Mouse (Mus musculus): ENCODE measurements around the gene Sox21. TPM values are rescaled to one million over a fixed set of nuclear protein-coding genes. Genes with fewer than 3 reads are reported as not detected.

Sox21 gene
- polyA plus RNA-seq, 1 experiment from 2014 or later = 0.56 TPM

DNA sequence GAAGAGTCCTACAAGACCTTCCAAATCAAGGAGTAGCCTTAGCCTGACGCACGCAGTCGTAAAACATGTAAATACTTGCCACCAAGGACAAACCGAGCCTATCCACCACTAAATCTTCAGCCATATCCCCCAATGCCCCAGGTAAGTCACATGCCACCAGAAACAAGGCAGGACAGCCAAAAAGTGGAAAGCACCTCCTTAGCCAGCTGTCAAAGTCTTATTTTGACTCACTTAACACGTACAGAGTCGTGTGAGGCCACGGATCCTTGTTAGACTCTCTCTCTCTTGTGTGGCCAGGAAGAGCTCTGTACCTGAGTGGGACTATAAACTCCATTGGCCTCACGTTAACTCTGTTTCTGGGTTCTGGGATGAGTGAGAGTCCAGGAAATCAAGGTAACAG lies 20.0 kb downstream of the Sox21 start:
- Histone ChIP-seq H3K4me3 (no peak overlapping the region), H3K9ac (no peak overlapping the region), H3K4me1 (no peaks in the 10 kb centered on the region), H3K27me3 (peaks cover 12% of the 10 kb centered on the region; the same call in 1 of the 2 replicates), H3K36me3 (no peaks in the 10 kb centered on the region), H3K27ac (no peak overlapping the region), H3K4me2 (no peak overlapping the region), H3K9me3 (no peaks in the 10 kb centered on the region)
- no peak for ATAC-seq (ENCODE audit: insufficient number of reproducible peaks, low FRiP score, low TSS enrichment, low read depth)
- 73% methylated on average over 8 of the region's 8 CpGs for WGBS

- 79% methylated on average over 15 of the region's 15 CpGs for WGBS
- no peaks in the 10 kb centered on the region for H3K9me3 ChIP-seq
- ATAC-seq (ENCODE audit: insufficient number of reproducible peaks, low FRiP score, low TSS enrichment, low read depth) = no peak
Observed at GRCm38 (mm10) chr14:118212188-118212804, 24.5 kb downstream of the Sox21 start.

GRCm38 (mm10) chr14:118209642-118210041 lies 27.2 kb downstream of the Sox21 start:
- Histone ChIP-seq H3K36me3 (no peaks in the 10 kb centered on the region), H3K4me1 (no peaks in the 10 kb centered on the region), H3K9me3 (no peaks in the 10 kb centered on the region), H3K4me2 (no peak overlapping the region), H3K9ac (no peak overlapping the region), H3K27ac (no peak overlapping the region), H3K27me3 (peaks cover 4% of the 10 kb centered on the region; the same call in 1 of the 2 replicates), H3K4me3 (no peak overlapping the region)
- no peak for ATAC-seq (ENCODE audit: insufficient number of reproducible peaks, low FRiP score, low TSS enrichment, low read depth)
- WGBS = 26% methylated on average over 5 of the region's 5 CpGs

More at GRCm38 (mm10) chr14:118212188-118212804, 24.5 kb downstream of the Sox21 start:
- Histone ChIP-seq H3K27ac (no peak overlapping the region), H3K4me2 (no peak overlapping the region), H3K27me3 (peaks cover 4% of the 10 kb centered on the region; the same call in 1 of the 2 replicates), H3K9ac (no peak overlapping the region), H3K4me1 (no peaks in the 10 kb centered on the region), H3K4me3 (no peak overlapping the region), H3K36me3 (no peaks in the 10 kb centered on the region)

DNA sequence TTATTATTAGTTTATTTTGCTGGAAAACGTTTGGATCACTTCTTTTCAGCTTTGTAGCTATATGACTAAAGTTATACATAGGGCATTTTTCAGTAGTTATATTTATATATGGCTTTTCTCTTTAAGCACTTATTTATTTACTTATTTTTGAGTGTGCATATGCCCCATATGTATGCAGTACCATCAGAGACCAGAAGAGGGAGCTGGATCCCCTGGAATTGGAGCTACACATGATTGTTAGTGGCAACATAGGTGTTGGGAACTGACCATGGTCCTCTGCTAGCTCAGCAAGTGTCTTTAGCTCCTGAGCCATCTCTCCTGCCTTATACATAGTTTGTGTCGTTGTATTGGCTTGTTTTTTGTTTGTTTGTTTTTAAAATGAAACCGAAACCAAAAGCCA lies 29.5 kb downstream of the Sox21 start:
- no peak for ATAC-seq (ENCODE audit: insufficient number of reproducible peaks, low FRiP score, low TSS enrichment, low read depth)
- Histone ChIP-seq H3K36me3 (no peaks in the 10 kb centered on the region), H3K4me2 (no peak overlapping the region), H3K4me1 (no peaks in the 10 kb centered on the region), H3K27ac (no peak overlapping the region), H3K4me3 (no peak overlapping the region), H3K27me3 (no peaks in the 10 kb centered on the region), H3K9ac (no peak overlapping the region), H3K9me3 (no peaks in the 10 kb centered on the region; the same call in 1 of the 2 replicates)
- WGBS = 87% methylated on average over 3 of the region's 3 CpGs

DNA sequence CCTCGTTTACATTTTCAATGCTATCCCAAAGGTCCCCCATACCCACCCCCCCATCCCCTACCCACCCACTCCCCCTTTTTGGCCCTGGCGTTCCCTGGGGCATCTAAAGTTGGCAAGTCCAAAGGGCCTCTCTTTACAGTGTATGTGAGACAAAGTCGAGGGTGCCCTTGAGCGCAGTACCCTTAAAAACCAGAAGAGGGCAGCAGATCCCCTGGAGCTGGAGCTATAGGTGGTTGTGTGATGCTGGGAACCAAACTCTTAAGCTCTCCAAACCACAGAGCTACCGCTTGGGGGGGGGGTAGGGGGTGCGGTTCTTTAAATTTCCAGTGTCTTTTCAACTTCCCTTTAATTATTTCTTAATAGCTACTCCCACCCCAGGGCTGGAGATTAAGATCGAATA lies 33.8 kb downstream of the Sox21 start:
- no peak overlapping the region for H3K4me2 ChIP-seq
- no peak overlapping the region for H3K4me3 ChIP-seq
- no peaks in the 10 kb centered on the region; the same call in 1 of the 2 replicates for H3K9me3 ChIP-seq
- no peaks in the 10 kb centered on the region for H3K4me1 ChIP-seq
- H3K27ac ChIP-seq = no peak overlapping the region
- WGBS = 83% methylated on average over 7 of the region's 7 CpGs
- H3K9ac ChIP-seq = no peak overlapping the region
- H3K27me3 ChIP-seq = no peaks in the 10 kb centered on the region
- H3K36me3 ChIP-seq = no peaks in the 10 kb centered on the region
- no peak for ATAC-seq (ENCODE audit: insufficient number of reproducible peaks, low FRiP score, low TSS enrichment, low read depth)

DNA sequence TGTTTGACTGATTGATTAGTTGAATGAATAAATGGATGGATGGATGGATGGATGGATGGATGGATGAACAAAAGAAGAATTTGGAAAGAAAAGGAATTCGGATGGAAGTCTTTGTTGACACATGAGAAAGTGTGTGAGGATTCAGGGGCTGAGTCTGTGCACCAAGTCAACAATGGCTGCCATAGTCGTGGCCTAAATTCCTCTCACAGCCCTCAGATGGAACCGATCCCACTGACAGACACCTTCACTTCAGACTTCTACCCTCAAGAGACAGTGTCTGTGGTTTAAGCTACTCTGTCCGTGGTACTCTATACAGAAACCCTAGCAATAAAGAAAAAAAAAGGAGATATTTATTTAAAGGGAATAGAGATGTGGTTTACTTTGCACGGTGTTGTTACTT lies 34.8 kb downstream of the Sox21 start:
- H3K9me3 ChIP-seq = no peaks in the 10 kb centered on the region; the same call in 1 of the 2 replicates
- H3K4me1 ChIP-seq = no peaks in the 10 kb centered on the region
- no peaks in the 10 kb centered on the region for H3K36me3 ChIP-seq
- no peak overlapping the region for H3K4me3 ChIP-seq
- H3K27me3 ChIP-seq = 0 out of 2 replicates have a peak, but pooled peaks cover 5% of the 10 kb centered on the region
- no peak overlapping the region for H3K4me2 ChIP-seq
- no peak overlapping the region for H3K27ac ChIP-seq
- ATAC-seq (ENCODE audit: insufficient number of reproducible peaks, low FRiP score, low TSS enrichment, low read depth) = no peak
- H3K9ac ChIP-seq = no peak overlapping the region
- WGBS = 83% methylated on average over 5 of the region's 5 CpGs

- Histone ChIP-seq H3K4me2 (no peak overlapping the region), H3K9me3 (no peaks in the 10 kb centered on the region; the same call in 1 of the 2 replicates), H3K4me1 (no peaks in the 10 kb centered on the region), H3K9ac (no peak overlapping the region), H3K36me3 (no peaks in the 10 kb centered on the region), H3K27ac (no peak overlapping the region), H3K4me3 (no peak overlapping the region), H3K27me3 (peaks cover 5% of the 10 kb centered on the region; the same call in 1 of the 2 replicates)
- WGBS = 89% methylated on average over 3 of the region's 3 CpGs
- ATAC-seq (ENCODE audit: insufficient number of reproducible peaks, low FRiP score, low TSS enrichment, low read depth) = no peak
Observed at GRCm38 (mm10) chr14:118200731-118201130, 36.1 kb downstream of the Sox21 start.

- 69% methylated on average over 12 of the region's 12 CpGs for WGBS
- no peak for ATAC-seq (ENCODE audit: insufficient number of reproducible peaks, low FRiP score, low TSS enrichment, low read depth)
- no peaks in the 10 kb centered on the region for H3K36me3 ChIP-seq
- no peak overlapping the region for H3K27ac ChIP-seq
- H3K9me3 ChIP-seq = no peaks in the 10 kb centered on the region
- peaks cover 25% of the 10 kb centered on the region; the same call in 1 of the 2 replicates for H3K27me3 ChIP-seq
- no peaks in the 10 kb centered on the region for H3K4me1 ChIP-seq
- H3K4me3 ChIP-seq = no peak overlapping the region
- H3K9ac ChIP-seq = no peak overlapping the region
- H3K4me2 ChIP-seq = no peak overlapping the region
Observed at GRCm38 (mm10) chr14:118197063-118197462, 39.8 kb downstream of the Sox21 start.

- Histone ChIP-seq H3K9ac (no peak overlapping the region), H3K27ac (no peak overlapping the region), H3K36me3 (no peaks in the 10 kb centered on the region), H3K27me3 (peaks cover 26% of the 10 kb centered on the region; the same call in 1 of the 2 replicates), H3K9me3 (no peaks in the 10 kb centered on the region), H3K4me1 (no peaks in the 10 kb centered on the region), H3K4me3 (no peak overlapping the region), H3K4me2 (no peak overlapping the region)
- no peak for ATAC-seq (ENCODE audit: insufficient number of reproducible peaks, low FRiP score, low TSS enrichment, low read depth)
- WGBS = 63% methylated on average over 13 of the region's 13 CpGs
Observed at GRCm38 (mm10) chr14:118194219-118194914, 42.5 kb downstream of the Sox21 start.

GRCm38 (mm10) chr14:118193663-118194062 lies 43.2 kb downstream of the Sox21 start:
- Histone ChIP-seq H3K36me3 (no peaks in the 10 kb centered on the region), H3K27me3 (peaks cover 26% of the 10 kb centered on the region; the same call in 1 of the 2 replicates), H3K4me1 (no peaks in the 10 kb centered on the region), H3K4me3 (no peak overlapping the region), H3K27ac (no peak overlapping the region), H3K9me3 (no peaks in the 10 kb centered on the region), H3K9ac (no peak overlapping the region), H3K4me2 (no peak overlapping the region)
- ATAC-seq (ENCODE audit: insufficient number of reproducible peaks, low FRiP score, low TSS enrichment, low read depth) = no peak
- 61% methylated on average over 10 of the region's 10 CpGs for whole genome bisulfite sequencing

DNA sequence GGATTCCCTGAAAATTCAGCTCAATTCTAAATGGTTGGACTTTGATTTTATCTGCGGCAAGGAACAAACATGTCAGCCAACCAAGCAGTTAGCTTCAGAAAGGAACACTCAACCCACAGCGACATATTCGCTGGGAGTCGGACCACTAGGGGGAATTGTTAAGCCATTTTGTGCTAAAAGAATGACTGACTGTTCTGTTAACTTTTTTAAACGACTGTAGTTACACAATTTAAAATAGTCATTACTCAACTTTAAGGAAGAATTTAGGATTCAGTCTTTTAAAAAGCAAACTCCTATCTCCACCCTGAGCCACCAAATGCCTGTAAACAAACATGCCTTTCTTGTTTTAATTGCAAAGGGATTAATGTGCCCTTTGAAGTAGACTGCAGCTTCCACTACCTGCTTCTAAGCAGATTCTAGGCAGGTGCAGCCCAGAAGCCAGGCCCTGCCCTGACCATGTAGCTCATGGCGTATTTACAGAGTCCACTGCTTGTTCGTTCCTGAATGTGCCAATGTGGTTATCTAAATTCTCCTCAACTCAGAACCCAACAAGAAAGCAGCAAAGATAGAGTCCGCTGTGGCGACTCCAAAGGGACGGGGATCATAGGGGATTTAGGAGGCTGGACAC lies 43.7 kb downstream of the Sox21 start:
- H3K27me3 ChIP-seq = peaks cover 26% of the 10 kb centered on the region; the same call in 1 of the 2 replicates
- no peak overlapping the region for H3K27ac ChIP-seq
- 45% methylated on average over 10 of the region's 10 CpGs for WGBS
- no peak overlapping the region for H3K4me3 ChIP-seq
- ATAC-seq (ENCODE audit: insufficient number of reproducible peaks, low FRiP score, low TSS enrichment, low read depth) = no peak
- no peaks in the 10 kb centered on the region for H3K36me3 ChIP-seq
- H3K4me1 ChIP-seq = no peaks in the 10 kb centered on the region
- no peak overlapping the region for H3K9ac ChIP-seq
- H3K4me2 ChIP-seq = no peak overlapping the region
- H3K9me3 ChIP-seq = no peaks in the 10 kb centered on the region

- no peak overlapping the region for H3K9ac ChIP-seq
Observed at GRCm38 (mm10) chr14:118191442-118191841, 45.4 kb downstream of the Sox21 start.

More at GRCm38 (mm10) chr14:118191442-118191841, 45.4 kb downstream of the Sox21 start:
- ATAC-seq (ENCODE audit: insufficient number of reproducible peaks, low FRiP score, low TSS enrichment, low read depth) = no peak
- Histone ChIP-seq H3K27ac (no peak overlapping the region), H3K36me3 (no peaks in the 10 kb centered on the region), H3K4me2 (no peak overlapping the region), H3K9me3 (no peaks in the 10 kb centered on the region), H3K27me3 (peaks cover 21% of the 10 kb centered on the region; the same call in 1 of the 2 replicates), H3K4me1 (no peaks in the 10 kb centered on the region), H3K4me3 (no peak overlapping the region)
- 83% methylated on average over 9 of the region's 9 CpGs for WGBS

All from limb, embryonic 15.5 days (tissue).